Mouse (Mus musculus): ENCODE measurements around the gene Dcn.

DNA sequence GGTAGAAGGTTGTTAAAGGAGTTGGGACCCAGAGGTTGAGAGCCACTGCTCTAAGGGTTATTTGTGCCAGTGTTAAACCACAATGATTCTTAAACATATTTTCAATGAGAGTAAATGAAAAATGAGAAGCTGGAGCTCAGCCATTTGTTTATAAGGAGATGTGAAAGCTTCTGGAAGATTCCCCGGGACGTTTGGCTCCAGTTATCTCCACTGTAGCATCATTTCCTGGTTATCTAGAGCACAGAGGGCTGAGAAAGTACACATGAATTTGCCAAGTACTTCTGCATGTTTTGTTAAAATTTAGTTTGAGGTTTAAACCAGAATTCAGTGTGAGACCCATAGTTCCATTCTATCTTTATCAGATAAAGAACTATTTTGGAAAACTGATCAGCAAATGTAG is 5.7 kb downstream of the Dcn start:
- TF ChIP-seq CTCF (IDR thresholded peaks at IDR 0.05; ENCODE audit: borderline replicate concordance, insufficient read depth, low read depth, low read length) (no peak), POLR2A (IDR thresholded peaks at IDR 0.05; ENCODE audit: borderline replicate concordance, insufficient read depth, low read length) (no peak)

All from cerebellum, adult 2 months (tissue).